Mouse (Mus musculus): Measurements from ENCODE around the gene Tnr.

GRCm38 (mm10) chr1:159629822-159630589 is 106.4 kb downstream of the Tnr start:
- TF ChIP-seq POLR2A (IDR thresholded peaks at IDR 0.05; ENCODE audit: control insufficient read depth, extremely low read depth, insufficient read depth, low read length, poor library complexity) (no peak), CTCF (IDR thresholded peaks at IDR 0.05; ENCODE audit: borderline replicate concordance, control insufficient read depth, extremely low read depth, insufficient read depth, low read length, poor library complexity) (no peak)
